25 mouse cellular contexts compared by ENCODE assay signal in genomic region chr10:86114431-86114848, GRCm38 (mm10).
A peak's percentile ranks its signal among the peaks of the same experiment; 100 is the strongest.
DNase-seq lines count a peak whose midpoint lies in the region; ATAC-seq lines count a peak whose summit lies in the region.
"Had no signal": no experiment of that assay in that cellular context is flagged by ENCODE, and none has a peak within 500 bp of the region (broad histone marks: within the 10 kb centered on the region; RNA-seq: fewer than 3 reads in every experiment).

No protein-coding gene starts in this region.

- H3K4me1 ChIP-seq in kidney, embryonic 15.5 days = peaks cover 13% of the 10 kb centered on the region; the same call in 1 of the 2 replicates
- H3K4me1 ChIP-seq: embryonic facial prominence, embryonic 15.5 days; liver, embryonic 13.5 days; lung, embryonic 15.5 days; neural tube, embryonic 15.5 days had no signal

- no peak overlapping the region for H3K9ac ChIP-seq in kidney, embryonic 15.5 days
- H3K9ac ChIP-seq: embryonic facial prominence, embryonic 15.5 days; forebrain, postnatal 0 days; limb, embryonic 13.5 days; liver, embryonic 13.5 days; lung, embryonic 15.5 days; neural tube, embryonic 15.5 days had no signal

- no peaks in the 10 kb centered on the region for H3K36me3 ChIP-seq in kidney, embryonic 15.5 days
- H3K36me3 ChIP-seq: embryonic facial prominence, embryonic 15.5 days; G1E; hindbrain, embryonic 10.5 days; limb, embryonic 13.5 days; liver, embryonic 13.5 days; lung, embryonic 15.5 days; neural tube, embryonic 15.5 days had no signal

- peak; percentile 17 to 40 for DNase-seq in heart, adult 18-20 months
- DNase-seq in heart, postnatal 4 days = no peak
- peak; percentile 24 for DNase-seq in lung, postnatal 10 days
- DNase-seq in lung, postnatal 4 days = no peak
- peak; percentile 41 for DNase-seq in lung, postnatal 36 days
- no peak for DNase-seq in left cerebral cortex, adult 11 months (ENCODE audit: low spot score)
- no peak for DNase-seq in layer of hippocampus, postnatal 25 days (ENCODE audit: extremely low spot score in 1 of 2, low spot score in 1 of 2)
- DNase-seq: adrenal gland, postnatal 14 days; cerebellum, postnatal 10 days; embryo, embryonic 11 days; forebrain, postnatal 0 days; liver, embryonic 13.5 days; right cerebral cortex, postnatal 25 days; thymus, adult 18-20 months had no signal

- no peaks in the 10 kb centered on the region for H3K9me3 ChIP-seq in kidney, embryonic 15.5 days (replicated peaks)
- H3K9me3 ChIP-seq: embryonic facial prominence, embryonic 15.5 days; G1E; hindbrain, embryonic 10.5 days; limb, embryonic 13.5 days; liver, embryonic 13.5 days; lung, embryonic 15.5 days; neural tube, embryonic 15.5 days had no signal

- H3K4me2 ChIP-seq in kidney, embryonic 15.5 days = no peak overlapping the region
- H3K4me2 ChIP-seq: embryonic facial prominence, embryonic 15.5 days; limb, embryonic 13.5 days; liver, embryonic 13.5 days; lung, embryonic 15.5 days; neural tube, embryonic 15.5 days had no signal

- ATAC-seq in kidney, embryonic 15.5 days (replicated peaks; ENCODE audit: low FRiP score) = peak; percentile 90
- ATAC-seq: activated CD4-positive, CD25-positive, alpha-beta regulatory T cell, adult 4 months; forebrain, postnatal 0 days; hindbrain, postnatal 0 days; intestine, postnatal 0 days; midbrain, embryonic 16.5 days had no signal

- no peak overlapping the region for H3K27ac ChIP-seq in kidney, embryonic 15.5 days
- H3K27ac ChIP-seq: embryonic facial prominence, embryonic 15.5 days; hindbrain, embryonic 10.5 days; hindbrain, postnatal 0 days; limb, embryonic 13.5 days; liver, embryonic 13.5 days; lung, embryonic 15.5 days; neural tube, embryonic 15.5 days had no signal

- H3K4me3 ChIP-seq in kidney, embryonic 15.5 days (replicated peaks) = no peak overlapping the region
- H3K4me3 ChIP-seq: embryonic facial prominence, embryonic 15.5 days; hindbrain, embryonic 10.5 days; limb, embryonic 13.5 days; liver, embryonic 13.5 days; lung, embryonic 15.5 days; neural tube, embryonic 15.5 days had no signal

- no peaks in the 10 kb centered on the region for H3K27me3 ChIP-seq in kidney, embryonic 15.5 days
- H3K27me3 ChIP-seq: embryonic facial prominence, embryonic 15.5 days; limb, embryonic 13.5 days; liver, embryonic 13.5 days; lung, embryonic 15.5 days; neural tube, embryonic 15.5 days had no signal

- 11% methylated on average over 5 of the region's 5 CpGs for WGBS in kidney, embryonic 15.5 days

Comparison
In these comparisons a context has a peak if more than half of its experiments do, and no peak if none do; other contexts are left out.
1. DNase-seq: peak in heart, adult 18-20 months (2 of 2), lung, postnatal 10 days (single experiment) and lung, postnatal 36 days (single experiment); none in heart, postnatal 4 days (single experiment), lung, postnatal 4 days (0 of 2), left cerebral cortex, adult 11 months (single experiment) and layer of hippocampus, postnatal 25 days (0 of 2).